Mouse (Mus musculus) liver, embryonic 15.5 days (tissue): ENCODE data around the gene Atp6v0a1. TPM values are rescaled to one million over a fixed set of nuclear protein-coding genes. Genes with fewer than 3 reads are reported as not detected.

Experiments used
- ATAC-seq: fragments of 200-750 bp; cut with Nextera tagmentation; 2 replicates; pipeline ENCODE4 v1.8.0; 2017; ENCODE audit warnings: moderate number of reproducible peaks, mild to moderate bottlenecking, moderate library complexity; ENCODE audit not compliant: insufficient read depth
- H3K27ac ChIP-seq: fragments of 300-500 bp; sonication (generic); replicated peaks from 2 replicates; pipeline ENCODE4 v1.5.1; 2015; ENCODE audit warnings: mild to moderate bottlenecking, inconsistent platforms
- H3K27me3 ChIP-seq: fragments of 300-500 bp; sonication (generic); 2 replicates; pipeline ENCODE4 v1.6.1; 2015; ENCODE audit warnings: mild to moderate bottlenecking, inconsistent platforms
- H3K36me3 ChIP-seq: fragments of 300-500 bp; sonication (generic); replicated peaks from 2 replicates; pipeline ENCODE4 v1.6.1; 2015; ENCODE audit warnings: moderate library complexity, mild to moderate bottlenecking, inconsistent platforms
- H3K4me1 ChIP-seq: fragments of 300-500 bp; sonication (generic); replicated peaks from 2 replicates; pipeline ENCODE4 v1.6.1; 2015; ENCODE audit warnings: inconsistent platforms
- H3K4me2 ChIP-seq: fragments of 300-500 bp; sonication (generic); 2 replicates; pipeline ENCODE4 v1.6.1; 2015; ENCODE audit warnings: moderate library complexity, mild to moderate bottlenecking, inconsistent platforms
- H3K4me3 ChIP-seq: fragments of 300-500 bp; sonication (generic); replicated peaks from 2 replicates; pipeline ENCODE4 v1.5.1; 2015; ENCODE audit warnings: mild to moderate bottlenecking, inconsistent platforms
- H3K9ac ChIP-seq: fragments of 300-500 bp; sonication (generic); 2 replicates; pipeline ENCODE4 v1.6.1; 2015; ENCODE audit warnings: moderate library complexity, mild to moderate bottlenecking, inconsistent platforms
- H3K9me3 ChIP-seq: fragments of 300-500 bp; sonication (generic); replicated peaks from 2 replicates; pipeline ENCODE4 v1.6.1; 2016; ENCODE audit warnings: inconsistent platforms
- WGBS: fragments of 180-500 bp; shearing (Covaris S2); methylation state at CpG from one replicate; pipeline ENCODE4 v1.1.7; 2015; ENCODE audit warnings: mixed read lengths; ENCODE audit not compliant: insufficient replicate concordance; 5-methylcytosine and 5-hydroxymethylcytosine counted together
- polyA plus RNA-seq: library from polyadenylated mRNA; unstranded; fragments of >200 nt; fragmentation: Nextera tagmentation; extraction: Ambion mirVana; gene quantifications from 2 replicates; pipeline ENCODE4 v1.2.1, GENCODE M21; 2015

The Atp6v0a1 gene
- polyA plus RNA-seq, 1 experiment from 2014 or later: 45.3 TPM

- ATAC-seq: no peak
- WGBS: 94% methylated on average over 8 of the region's 8 CpGs
- peaks cover 96% of the 10 kb centered on the region for H3K36me3 ChIP-seq
Observed at GRCm38 (mm10) chr11:101029320-101029719, 20.1 kb downstream of the Atp6v0a1 start.

GRCm38 (mm10) chr11:101030136-101030807 is 21.0 kb downstream of the Atp6v0a1 start:
- Histone ChIP-seq H3K27me3 (no peaks in the 10 kb centered on the region), H3K4me2 (no peak overlapping the region), H3K27ac (no peak overlapping the region), H3K4me1 (no peaks in the 10 kb centered on the region), H3K36me3 (peaks cover 97% of the 10 kb centered on the region), H3K9ac (no peak overlapping the region), H3K4me3 (no peak overlapping the region), H3K9me3 (no peaks in the 10 kb centered on the region)
- ATAC-seq: no peak
- 86% methylated on average over 10 of the region's 10 CpGs for WGBS

More at GRCm38 (mm10) chr11:101029320-101029719, 20.1 kb downstream of the Atp6v0a1 start:
- no peak overlapping the region for H3K4me2 ChIP-seq
- no peak overlapping the region for H3K9ac ChIP-seq
- no peaks in the 10 kb centered on the region for H3K4me1 ChIP-seq
- no peaks in the 10 kb centered on the region for H3K9me3 ChIP-seq
- no peak overlapping the region for H3K27ac ChIP-seq
- no peaks in the 10 kb centered on the region for H3K27me3 ChIP-seq
- H3K4me3 ChIP-seq: no peak overlapping the region

- WGBS: 81% methylated on average over 4 of the region's 4 CpGs
- H3K4me1 ChIP-seq: no peaks in the 10 kb centered on the region
- no peak overlapping the region for H3K4me3 ChIP-seq
- H3K27me3 ChIP-seq: no peaks in the 10 kb centered on the region
- H3K36me3 ChIP-seq: peaks cover 97% of the 10 kb centered on the region
- no peak overlapping the region for H3K9ac ChIP-seq
- H3K9me3 ChIP-seq: no peaks in the 10 kb centered on the region
- ATAC-seq: no peak
- no peak overlapping the region for H3K27ac ChIP-seq
- H3K4me2 ChIP-seq: no peak overlapping the region
Observed at GRCm38 (mm10) chr11:101030808-101031156, 21.5 kb downstream of the Atp6v0a1 start.

- ATAC-seq: no peak
- Histone ChIP-seq H3K9me3 (no peaks in the 10 kb centered on the region), H3K4me1 (no peaks in the 10 kb centered on the region), H3K9ac (no peak overlapping the region), H3K4me3 (no peak overlapping the region), H3K36me3 (peaks cover 97% of the 10 kb centered on the region), H3K4me2 (no peak overlapping the region), H3K27ac (no peak overlapping the region), H3K27me3 (no peaks in the 10 kb centered on the region)
- 97% methylated on average over 1 of the region's 1 CpGs for WGBS
Observed at GRCm38 (mm10) chr11:101031470-101031869, 22.2 kb downstream of the Atp6v0a1 start.

GRCm38 (mm10) chr11:101033856-101034500 is 24.7 kb downstream of the Atp6v0a1 start:
- no peak overlapping the region for H3K27ac ChIP-seq
- H3K4me2 ChIP-seq: no peak overlapping the region
- ATAC-seq: no peak
- no peaks in the 10 kb centered on the region for H3K4me1 ChIP-seq
- H3K4me3 ChIP-seq: no peak overlapping the region
- H3K9me3 ChIP-seq: no peaks in the 10 kb centered on the region
- H3K36me3 ChIP-seq: peaks cover 98% of the 10 kb centered on the region
- H3K27me3 ChIP-seq: no peaks in the 10 kb centered on the region
- no peak overlapping the region for H3K9ac ChIP-seq
- 93% methylated on average over 17 of the region's 17 CpGs for WGBS

GRCm38 (mm10) chr11:101034614-101035327 is 25.5 kb downstream of the Atp6v0a1 start:
- no peak for ATAC-seq
- 86% methylated on average over 8 of the region's 8 CpGs for WGBS

GRCm38 (mm10) chr11:101035328-101035695 is 26.1 kb downstream of the Atp6v0a1 start:
- H3K36me3 ChIP-seq: peaks cover 98% of the 10 kb centered on the region
- no peak for ATAC-seq
- H3K9me3 ChIP-seq: no peaks in the 10 kb centered on the region
- no peaks in the 10 kb centered on the region for H3K4me1 ChIP-seq
- H3K27me3 ChIP-seq: no peaks in the 10 kb centered on the region
- no peak overlapping the region for H3K9ac ChIP-seq
- no peak overlapping the region for H3K4me2 ChIP-seq
- H3K4me3 ChIP-seq: no peak overlapping the region
- WGBS: 86% methylated on average over 4 of the region's 4 CpGs
- H3K27ac ChIP-seq: no peak overlapping the region

More at GRCm38 (mm10) chr11:101034614-101035327, 25.5 kb downstream of the Atp6v0a1 start:
- no peak overlapping the region for H3K27ac ChIP-seq
- no peak overlapping the region for H3K4me2 ChIP-seq
- no peak overlapping the region for H3K9ac ChIP-seq
- H3K4me3 ChIP-seq: no peak overlapping the region
- peaks cover 98% of the 10 kb centered on the region for H3K36me3 ChIP-seq
- no peaks in the 10 kb centered on the region for H3K9me3 ChIP-seq
- no peaks in the 10 kb centered on the region for H3K27me3 ChIP-seq
- H3K4me1 ChIP-seq: no peaks in the 10 kb centered on the region

GRCm38 (mm10) chr11:101037795-101038194 is 28.5 kb downstream of the Atp6v0a1 start:
- no peaks in the 10 kb centered on the region for H3K9me3 ChIP-seq
- peaks cover 99% of the 10 kb centered on the region for H3K36me3 ChIP-seq
- H3K4me1 ChIP-seq: no peaks in the 10 kb centered on the region
- WGBS: 87% methylated on average over 10 of the region's 10 CpGs
- no peak for ATAC-seq
- no peaks in the 10 kb centered on the region for H3K27me3 ChIP-seq
- no peak overlapping the region for H3K4me3 ChIP-seq
- no peak overlapping the region for H3K27ac ChIP-seq
- no peak overlapping the region for H3K9ac ChIP-seq
- no peak overlapping the region for H3K4me2 ChIP-seq

GRCm38 (mm10) chr11:101045826-101046225 is 36.6 kb downstream of the Atp6v0a1 start:
- H3K9ac ChIP-seq: no peak overlapping the region
- no peak overlapping the region for H3K27ac ChIP-seq
- no peak overlapping the region for H3K4me3 ChIP-seq
- WGBS: 86% methylated on average over 4 of the region's 4 CpGs
- no peak for ATAC-seq
- no peak overlapping the region for H3K4me2 ChIP-seq
- H3K4me1 ChIP-seq: peaks cover 8% of the 10 kb centered on the region
- H3K27me3 ChIP-seq: no peaks in the 10 kb centered on the region
- H3K9me3 ChIP-seq: no peaks in the 10 kb centered on the region
- peaks cover 100% of the 10 kb centered on the region for H3K36me3 ChIP-seq

- H3K36me3 ChIP-seq: peaks cover 100% of the 10 kb centered on the region
- H3K4me3 ChIP-seq: no peak overlapping the region
- ATAC-seq: 0 out of 2 replicates have a peak, but pooled peaks have one; percentile 34
- peaks cover 8% of the 10 kb centered on the region for H3K4me1 ChIP-seq
- H3K9ac ChIP-seq: no peak overlapping the region
- H3K4me2 ChIP-seq: no peak overlapping the region
- H3K27me3 ChIP-seq: no peaks in the 10 kb centered on the region
- H3K27ac ChIP-seq: no peak overlapping the region
- H3K9me3 ChIP-seq: no peaks in the 10 kb centered on the region
- 37% methylated on average over 9 of the region's 9 CpGs for WGBS
Observed at GRCm38 (mm10) chr11:101046440-101046839, 37.2 kb downstream of the Atp6v0a1 start.

- Histone ChIP-seq H3K4me2 (no peak overlapping the region), H3K9ac (no peak overlapping the region), H3K36me3 (peaks cover 100% of the 10 kb centered on the region), H3K27me3 (no peaks in the 10 kb centered on the region), H3K4me1 (peaks cover 8% of the 10 kb centered on the region), H3K4me3 (no peak overlapping the region), H3K9me3 (no peaks in the 10 kb centered on the region), H3K27ac (no peak overlapping the region)
- ATAC-seq: no peak
- 55% methylated on average over 3 of the region's 3 CpGs for WGBS
Observed at GRCm38 (mm10) chr11:101047502-101047901, 38.2 kb downstream of the Atp6v0a1 start.
